Mouse (Mus musculus): ENCODE measurements at regions not wholly inside any gene's neighbourhood (a gene's known extent, or its start where the extent isn't known, plus 50 kb on each side); places are given as distances from the start of the nearest gene placed in this dataset.

GRCm38 (mm10) chr16:63116456-63116855, 262.3 kb downstream of the Pros1 start:
- TF ChIP-seq EP300 (IDR thresholded peaks at IDR 0.05; ENCODE audit: insufficient read depth, low read depth, low read length): no peak
- no peak for TF ChIP-seq POLR2A (IDR thresholded peaks at IDR 0.05; ENCODE audit: insufficient read depth, low read depth, low read length)
- no peak for TF ChIP-seq CTCF (IDR thresholded peaks at IDR 0.05)

All from heart, adult 2 months (tissue).